Mouse (Mus musculus): ENCODE results near the gene Isyna1. TPM values are rescaled to one million over a fixed set of nuclear protein-coding genes. Genes with fewer than 3 reads are reported as not detected.

Gene Isyna1
- polyA plus RNA-seq, 1 experiment from 2014 or later = 214 TPM

- H3K27ac ChIP-seq = no peak overlapping the region
- H3K4me1 ChIP-seq = peaks cover 43% of the 10 kb centered on the region
- WGBS = 82% methylated on average over 2 of the region's 2 CpGs
- H3K4me3 ChIP-seq = no peak overlapping the region
- no peaks in the 10 kb centered on the region for H3K27me3 ChIP-seq (ENCODE audit: insufficient read depth, poor library complexity, severe bottlenecking)
- H3K36me3 ChIP-seq = peaks cover 4% of the 10 kb centered on the region; the same call in 1 of the 2 replicates
- H3K9me3 ChIP-seq = no peaks in the 10 kb centered on the region
- DNase-seq (ENCODE audit: low spot score) = no peak
Measured at GRCm38 (mm10) chr8:70644065-70644464, 49.9 kb downstream of the Isyna1 start.

- H3K36me3 ChIP-seq = peaks cover 14% of the 10 kb centered on the region
- no peak overlapping the region; the same call in 1 of the 2 replicates for H3K4me3 ChIP-seq
- H3K27ac ChIP-seq = peak overlapping the region; percentile 83
- WGBS = 65% methylated on average over 17 of the region's 17 CpGs
- no peaks in the 10 kb centered on the region for H3K9me3 ChIP-seq
- no peaks in the 10 kb centered on the region for H3K27me3 ChIP-seq (ENCODE audit: insufficient read depth, poor library complexity, severe bottlenecking)
- DNase-seq (ENCODE audit: low spot score) = no peak
- peaks cover 57% of the 10 kb centered on the region for H3K4me1 ChIP-seq
Measured at GRCm38 (mm10) chr8:70645501-70646224, 51.5 kb downstream of the Isyna1 start.

- H3K27me3 ChIP-seq (ENCODE audit: insufficient read depth, poor library complexity, severe bottlenecking) = no peaks in the 10 kb centered on the region
- 71% methylated on average over 6 of the region's 6 CpGs for WGBS
- no peak overlapping the region for H3K4me3 ChIP-seq
- peaks cover 57% of the 10 kb centered on the region for H3K4me1 ChIP-seq
- H3K9me3 ChIP-seq = no peaks in the 10 kb centered on the region
- H3K36me3 ChIP-seq = peaks cover 21% of the 10 kb centered on the region
- peak overlapping the region; percentile 83 for H3K27ac ChIP-seq
- DNase-seq (ENCODE audit: low spot score) = no peak
Measured at GRCm38 (mm10) chr8:70646369-70646768, 52.2 kb downstream of the Isyna1 start.

GRCm38 (mm10) chr8:70646775-70647174 is 52.6 kb downstream of the Isyna1 start:
- no peaks in the 10 kb centered on the region for H3K27me3 ChIP-seq (ENCODE audit: insufficient read depth, poor library complexity, severe bottlenecking)
- peaks cover 24% of the 10 kb centered on the region for H3K36me3 ChIP-seq
- no peaks in the 10 kb centered on the region for H3K9me3 ChIP-seq
- H3K4me3 ChIP-seq = no peak overlapping the region
- no peak for DNase-seq (ENCODE audit: low spot score)
- peak overlapping the region; percentile 83 for H3K27ac ChIP-seq
- H3K4me1 ChIP-seq = peaks cover 57% of the 10 kb centered on the region

Other genes with a start within 250 kb of the Isyna1 start
- gene Upf1, start 241.1 kb upstream of the Isyna1 start, polyA plus RNA-seq (2016; fragmentation: Nextera tagmentation; extraction: Ambion mirVana) = 14.5 and 19.8 TPM in 2 replicates
- gene Comp, start 220.8 kb upstream of the Isyna1 start, polyA plus RNA-seq (2016; fragmentation: Nextera tagmentation; extraction: Ambion mirVana) = 0.43 and 1.2 TPM in 2 replicates
- gene Crtc1, start 154.8 kb upstream of the Isyna1 start, polyA plus RNA-seq (2016; fragmentation: Nextera tagmentation; extraction: Ambion mirVana) = 13.0 and 15.8 TPM in 2 replicates
- gene Klhl26, start 117.4 kb upstream of the Isyna1 start, polyA plus RNA-seq (2016; fragmentation: Nextera tagmentation; extraction: Ambion mirVana) = 15.6 and 15.7 TPM in 2 replicates
- gene Tmem59l, start 107.0 kb upstream of the Isyna1 start, polyA plus RNA-seq (2016; fragmentation: Nextera tagmentation; extraction: Ambion mirVana) = 1.2 and 3.6 TPM in 2 replicates
- 1.8 and 3.2 TPM in 2 replicates for gene Crlf1, start 101.2 kb upstream of the Isyna1 start, polyA plus RNA-seq (2016; fragmentation: Nextera tagmentation; extraction: Ambion mirVana)
- 127 and 128 TPM in 2 replicates for gene Rex1bd, start 87.6 kb upstream of the Isyna1 start, polyA plus RNA-seq (2016; fragmentation: Nextera tagmentation; extraction: Ambion mirVana)
- 751 and 801 TPM in 2 replicates for gene Uba52, start 83.6 kb upstream of the Isyna1 start, polyA plus RNA-seq (2016; fragmentation: Nextera tagmentation; extraction: Ambion mirVana)
- 295 and 310 TPM in 2 replicates for gene Fkbp8, start 66.6 kb upstream of the Isyna1 start, polyA plus RNA-seq (2016; fragmentation: Nextera tagmentation; extraction: Ambion mirVana)
- 67.0 and 68.3 TPM in 2 replicates for gene Kxd1, start 66.4 kb upstream of the Isyna1 start, polyA plus RNA-seq (2016; fragmentation: Nextera tagmentation; extraction: Ambion mirVana)
- gene Ell, start 54.9 kb upstream of the Isyna1 start, polyA plus RNA-seq (2016; fragmentation: Nextera tagmentation; extraction: Ambion mirVana) = 15.8 and 18.5 TPM in 2 replicates
- 67.3 and 107 TPM in 2 replicates for gene Ssbp4, start 14.5 kb downstream of the Isyna1 start, polyA plus RNA-seq (2016; fragmentation: Nextera tagmentation; extraction: Ambion mirVana)
- gene Lrrc25, start 21.8 kb downstream of the Isyna1 start, polyA plus RNA-seq (2016; fragmentation: Nextera tagmentation; extraction: Ambion mirVana) = 0.15 and 1.4 TPM in 2 replicates
- 0.43 and 1.6 TPM in 2 replicates for gene Gdf15, start 38.1 kb downstream of the Isyna1 start, polyA plus RNA-seq (2016; fragmentation: Nextera tagmentation; extraction: Ambion mirVana)
- gene Pgpep1, start 66.0 kb downstream of the Isyna1 start, polyA plus RNA-seq (2016; fragmentation: Nextera tagmentation; extraction: Ambion mirVana) = 38.0 and 42.0 TPM in 2 replicates
- 344 and 410 TPM in 2 replicates for gene Lsm4, start 78.9 kb downstream of the Isyna1 start, polyA plus RNA-seq (2016; fragmentation: Nextera tagmentation; extraction: Ambion mirVana)
- 76.3 and 116 TPM in 2 replicates for gene Jund, start 104.6 kb downstream of the Isyna1 start, polyA plus RNA-seq (2016; fragmentation: Nextera tagmentation; extraction: Ambion mirVana)
- not detected in 2 replicates for gene Iqcn, start 109.1 kb downstream of the Isyna1 start, polyA plus RNA-seq (2016; fragmentation: Nextera tagmentation; extraction: Ambion mirVana)
- gene Gm3336, start 124.2 kb downstream of the Isyna1 start, polyA plus RNA-seq (2016; fragmentation: Nextera tagmentation; extraction: Ambion mirVana) = not detected in 2 replicates
- 0.45 and 0.48 TPM in 2 replicates for gene Pde4c, start 129.3 kb downstream of the Isyna1 start, polyA plus RNA-seq (2016; fragmentation: Nextera tagmentation; extraction: Ambion mirVana)
- gene Rab3a, start 160.3 kb downstream of the Isyna1 start, polyA plus RNA-seq (2016; fragmentation: Nextera tagmentation; extraction: Ambion mirVana) = 11.2 and 14.2 TPM in 2 replicates
- 39.0 and 44.6 TPM in 2 replicates for gene Mpv17l2, start 166.6 kb downstream of the Isyna1 start, polyA plus RNA-seq (2016; fragmentation: Nextera tagmentation; extraction: Ambion mirVana)
- 40.6 and 43.5 TPM in 2 replicates for gene Pik3r2, start 182.3 kb downstream of the Isyna1 start, polyA plus RNA-seq (2016; fragmentation: Nextera tagmentation; extraction: Ambion mirVana)
- gene Mast3, start 210.7 kb downstream of the Isyna1 start, polyA plus RNA-seq (2016; fragmentation: Nextera tagmentation; extraction: Ambion mirVana) = 7.9 and 9.3 TPM in 2 replicates
- gene Il12rb1, start 214.1 kb downstream of the Isyna1 start, polyA plus RNA-seq (2016; fragmentation: Nextera tagmentation; extraction: Ambion mirVana) = 0.12 TPM in 1 of 2 replicates, not detected in the other
- 3.7 and 3.8 TPM in 2 replicates for gene Arrdc2, start 245.3 kb downstream of the Isyna1 start, polyA plus RNA-seq (2016; fragmentation: Nextera tagmentation; extraction: Ambion mirVana)